Mouse (Mus musculus) liver, embryonic 12.5 days (tissue): ENCODE results near the gene Alk. TPM values are rescaled to one million over a fixed set of nuclear protein-coding genes. Genes with fewer than 3 reads are reported as not detected.

Experiments
- ATAC-seq: fragments of 200-750 bp; cut with Nextera tagmentation; 2 replicates; pipeline ENCODE4 v1.8.0; 2017; ENCODE audit warnings: moderate number of reproducible peaks, mild to moderate bottlenecking, moderate library complexity
- H3K27ac ChIP-seq: fragments of 300-500 bp; sonication (generic); 2 replicates; pipeline ENCODE4 v1.5.1; 2016; ENCODE audit warnings: mild to moderate bottlenecking
- H3K27me3 ChIP-seq: fragments of 300-500 bp; sonication (generic); replicated peaks from 2 replicates; pipeline ENCODE4 v1.6.1; 2016; ENCODE audit warnings: mild to moderate bottlenecking, moderate library complexity
- H3K36me3 ChIP-seq: fragments of 300-500 bp; sonication (generic); 2 replicates; pipeline ENCODE4 v1.6.1; 2016; ENCODE audit warnings: mild to moderate bottlenecking, moderate library complexity
- H3K4me1 ChIP-seq: fragments of 300-500 bp; sonication (generic); 2 replicates; pipeline ENCODE4 v1.6.1; 2016
- H3K4me2 ChIP-seq: fragments of 300-500 bp; sonication (generic); 2 replicates; pipeline ENCODE4 v1.6.1; 2016; ENCODE audit warnings: mild to moderate bottlenecking, moderate library complexity
- H3K4me3 ChIP-seq: fragments of 300-500 bp; sonication (generic); 2 replicates; pipeline ENCODE4 v1.5.1; 2016; ENCODE audit warnings: mild to moderate bottlenecking, moderate library complexity
- H3K9ac ChIP-seq: fragments of 300-500 bp; sonication (generic); 2 replicates; pipeline ENCODE4 v1.6.1; 2016; ENCODE audit warnings: mild to moderate bottlenecking, moderate library complexity
- H3K9me3 ChIP-seq: fragments of 300-500 bp; sonication (generic); replicated peaks from 2 replicates; pipeline ENCODE4 v1.6.1; 2016; ENCODE audit warnings: mild to moderate bottlenecking, moderate library complexity
- WGBS: fragments of 180-500 bp; shearing (Covaris S2); methylation state at CpG from one replicate; pipeline ENCODE4 v1.1.7; 2016; ENCODE audit not compliant: insufficient replicate concordance; 5-methylcytosine and 5-hydroxymethylcytosine counted together
- polyA plus RNA-seq: library from polyadenylated mRNA; unstranded; fragments of >200 nt; fragmentation: Nextera tagmentation; extraction: Ambion mirVana; gene quantifications from 2 replicates; pipeline ENCODE4 v1.2.1, GENCODE M21; 2016

Alk gene
- polyA plus RNA-seq, 1 experiment from 2014 or later: 0.14 TPM

- no peak overlapping the region for H3K4me2 ChIP-seq
Measured at GRCm38 (mm10) chr17:71973704-71974103, 630.7 kb downstream of the Alk start.

GRCm38 (mm10) chr17:71967356-71967755 lies 637.1 kb downstream of the Alk start:
- Histone ChIP-seq H3K27ac (no peak overlapping the region), H3K4me1 (no peaks in the 10 kb centered on the region), H3K27me3 (no peaks in the 10 kb centered on the region), H3K9ac (no peak overlapping the region), H3K4me3 (no peak overlapping the region), H3K9me3 (no peaks in the 10 kb centered on the region), H3K4me2 (no peak overlapping the region), H3K36me3 (no peaks in the 10 kb centered on the region)
- no peak for ATAC-seq
- 62% methylated on average over 12 of the region's 12 CpGs for WGBS

More at GRCm38 (mm10) chr17:71973704-71974103, 630.7 kb downstream of the Alk start:
- Histone ChIP-seq H3K36me3 (no peaks in the 10 kb centered on the region), H3K4me3 (no peak overlapping the region), H3K4me1 (no peaks in the 10 kb centered on the region), H3K9me3 (no peaks in the 10 kb centered on the region), H3K27ac (no peak overlapping the region), H3K9ac (no peak overlapping the region), H3K27me3 (no peaks in the 10 kb centered on the region)
- 71% methylated on average over 7 of the region's 7 CpGs for WGBS
- no peak for ATAC-seq

GRCm38 (mm10) chr17:71965733-71966606 lies 638.5 kb downstream of the Alk start:
- Histone ChIP-seq H3K9me3 (no peaks in the 10 kb centered on the region), H3K4me3 (no peak overlapping the region), H3K36me3 (no peaks in the 10 kb centered on the region), H3K27me3 (no peaks in the 10 kb centered on the region), H3K9ac (no peak overlapping the region), H3K4me2 (no peak overlapping the region), H3K27ac (no peak overlapping the region), H3K4me1 (no peaks in the 10 kb centered on the region)
- no peak for ATAC-seq
- WGBS: 46% methylated on average over 9 of the region's 9 CpGs

- H3K9me3 ChIP-seq: no peaks in the 10 kb centered on the region
- no peaks in the 10 kb centered on the region for H3K36me3 ChIP-seq
- ATAC-seq: no peak
- H3K9ac ChIP-seq: no peak overlapping the region
- 64% methylated on average over 11 of the region's 11 CpGs for WGBS
- no peak overlapping the region for H3K4me3 ChIP-seq
- no peaks in the 10 kb centered on the region for H3K27me3 ChIP-seq
- no peak overlapping the region for H3K4me2 ChIP-seq
- H3K27ac ChIP-seq: no peak overlapping the region
- H3K4me1 ChIP-seq: no peaks in the 10 kb centered on the region
Measured at GRCm38 (mm10) chr17:71964610-71965009, 639.8 kb downstream of the Alk start.

- Histone ChIP-seq H3K9ac (no peak overlapping the region), H3K36me3 (no peaks in the 10 kb centered on the region), H3K9me3 (no peaks in the 10 kb centered on the region), H3K4me3 (no peak overlapping the region), H3K27me3 (no peaks in the 10 kb centered on the region), H3K4me2 (no peak overlapping the region), H3K27ac (no peak overlapping the region), H3K4me1 (no peaks in the 10 kb centered on the region)
- ATAC-seq: no peak
- WGBS: 61% methylated on average over 9 of the region's 9 CpGs
Measured at GRCm38 (mm10) chr17:71962746-71963145, 641.7 kb downstream of the Alk start.

GRCm38 (mm10) chr17:71955011-71955410 lies 649.4 kb downstream of the Alk start:
- Histone ChIP-seq H3K4me1 (no peaks in the 10 kb centered on the region), H3K27me3 (no peaks in the 10 kb centered on the region), H3K4me3 (no peak overlapping the region), H3K9me3 (no peaks in the 10 kb centered on the region), H3K9ac (no peak overlapping the region), H3K4me2 (no peak overlapping the region), H3K36me3 (no peaks in the 10 kb centered on the region), H3K27ac (no peak overlapping the region)
- ATAC-seq: no peak
- 65% methylated on average over 7 of the region's 7 CpGs for WGBS

- Histone ChIP-seq H3K27ac (no peak overlapping the region), H3K9me3 (no peaks in the 10 kb centered on the region), H3K9ac (no peak overlapping the region), H3K4me3 (no peak overlapping the region), H3K36me3 (no peaks in the 10 kb centered on the region), H3K4me1 (no peaks in the 10 kb centered on the region), H3K27me3 (no peaks in the 10 kb centered on the region), H3K4me2 (no peak overlapping the region)
- ATAC-seq: no peak
- WGBS: 70% methylated on average over 15 of the region's 15 CpGs
Measured at GRCm38 (mm10) chr17:71954217-71954844, 650.1 kb downstream of the Alk start.

GRCm38 (mm10) chr17:71950968-71951367 lies 653.5 kb downstream of the Alk start:
- H3K9ac ChIP-seq: no peak overlapping the region
- H3K4me3 ChIP-seq: no peak overlapping the region
- no peak overlapping the region for H3K4me2 ChIP-seq
- no peaks in the 10 kb centered on the region for H3K9me3 ChIP-seq
- no peak for ATAC-seq
- H3K36me3 ChIP-seq: no peaks in the 10 kb centered on the region
- H3K4me1 ChIP-seq: no peaks in the 10 kb centered on the region
- no peaks in the 10 kb centered on the region for H3K27me3 ChIP-seq
- no peak overlapping the region for H3K27ac ChIP-seq
- WGBS: 67% methylated on average over 5 of the region's 5 CpGs

GRCm38 (mm10) chr17:71948687-71949086 lies 655.7 kb downstream of the Alk start:
- no peaks in the 10 kb centered on the region for H3K9me3 ChIP-seq
- no peak overlapping the region for H3K27ac ChIP-seq
- no peak overlapping the region for H3K4me2 ChIP-seq
- no peak for ATAC-seq
- WGBS: 48% methylated on average over 5 of the region's 5 CpGs
- no peaks in the 10 kb centered on the region for H3K27me3 ChIP-seq
- H3K9ac ChIP-seq: no peak overlapping the region
- H3K4me3 ChIP-seq: no peak overlapping the region
- no peaks in the 10 kb centered on the region for H3K36me3 ChIP-seq
- H3K4me1 ChIP-seq: no peaks in the 10 kb centered on the region

GRCm38 (mm10) chr17:71947452-71947851 lies 657.0 kb downstream of the Alk start:
- Histone ChIP-seq H3K27me3 (no peaks in the 10 kb centered on the region), H3K4me3 (no peak overlapping the region), H3K9me3 (no peaks in the 10 kb centered on the region), H3K4me2 (no peak overlapping the region), H3K4me1 (no peaks in the 10 kb centered on the region), H3K36me3 (no peaks in the 10 kb centered on the region), H3K9ac (no peak overlapping the region), H3K27ac (no peak overlapping the region)
- WGBS: 33% methylated on average over 9 of the region's 9 CpGs
- ATAC-seq: no peak

- no peaks in the 10 kb centered on the region for H3K27me3 ChIP-seq
- H3K36me3 ChIP-seq: no peaks in the 10 kb centered on the region
- no peak overlapping the region for H3K9ac ChIP-seq
- WGBS: 69% methylated on average over 5 of the region's 5 CpGs
- no peak overlapping the region for H3K4me2 ChIP-seq
- no peak for ATAC-seq
- H3K27ac ChIP-seq: no peak overlapping the region
- H3K9me3 ChIP-seq: no peaks in the 10 kb centered on the region
- no peak overlapping the region for H3K4me3 ChIP-seq
- no peaks in the 10 kb centered on the region for H3K4me1 ChIP-seq
Measured at GRCm38 (mm10) chr17:71944020-71944419, 660.4 kb downstream of the Alk start.

GRCm38 (mm10) chr17:71942052-71942451 lies 662.4 kb downstream of the Alk start:
- H3K9me3 ChIP-seq: no peaks in the 10 kb centered on the region
- no peak overlapping the region for H3K4me3 ChIP-seq
- no peaks in the 10 kb centered on the region for H3K4me1 ChIP-seq
- H3K27me3 ChIP-seq: no peaks in the 10 kb centered on the region
- no peak overlapping the region for H3K27ac ChIP-seq
- no peak for ATAC-seq
- H3K4me2 ChIP-seq: no peak overlapping the region
- H3K9ac ChIP-seq: no peak overlapping the region
- H3K36me3 ChIP-seq: no peaks in the 10 kb centered on the region
